Mouse (Mus musculus) small intestine, adult 2 months (tissue): ENCODE measurements around the gene 4930469K13Rik. TPM values are rescaled to one million over a fixed set of nuclear protein-coding genes. Genes with fewer than 3 reads are reported as not detected.

Source experiments
- H3K27ac ChIP-seq: fragments of 200-500 bp; 2 replicates; pipeline ENCODE4 v1.5.1; 2012; ENCODE audit warnings: low read depth, low read length, control low read depth, inconsistent platforms; ENCODE audit not compliant: insufficient read depth
- H3K27me3 ChIP-seq: fragments of 200-500 bp; 2 replicates; pipeline ENCODE4 v1.6.1; 2012; ENCODE audit warnings: mild to moderate bottlenecking, moderate library complexity, low read length, inconsistent platforms; ENCODE audit not compliant: control insufficient read depth, insufficient read depth
- H3K36me3 ChIP-seq: fragments of 200-500 bp; 2 replicates; pipeline ENCODE4 v1.6.1; 2012; ENCODE audit warnings: mild to moderate bottlenecking, low read length, control low read depth, inconsistent platforms; ENCODE audit not compliant: control insufficient read depth, insufficient read depth
- H3K4me1 ChIP-seq: fragments of 200-500 bp; 2 replicates; pipeline ENCODE4 v1.6.1; 2012; ENCODE audit warnings: low read length, inconsistent platforms, mixed read lengths; ENCODE audit not compliant: control insufficient read depth, insufficient read depth, insufficient read length
- H3K4me3 ChIP-seq: fragments of 200-500 bp; 2 replicates; pipeline ENCODE4 v1.5.1; 2012; ENCODE audit warnings: low read depth, mild to moderate bottlenecking, control low read depth, inconsistent platforms, low read length, moderate library complexity
- CTCF ChIP-seq: fragments of 200-500 bp; IDR thresholded peaks from 2 replicates; pipeline ENCODE4 v1.5.1; 2012; ENCODE audit warnings: low read depth, mild to moderate bottlenecking, control low read depth, inconsistent platforms, low read length, moderate library complexity, mixed read lengths; ENCODE audit not compliant: insufficient replicate concordance, insufficient read length; ENCODE audit errors: extremely low read depth
- POLR2A ChIP-seq: fragments of 200-500 bp; IDR thresholded peaks from 2 replicates; pipeline ENCODE4 v1.6.1; 2012; ENCODE audit warnings: low read depth, mild to moderate bottlenecking, control low read depth, inconsistent platforms, low read length, moderate library complexity
- WGBS: fragments of 180-500 bp; shearing (Covaris S2); methylation state at CpG from one replicate; pipeline ENCODE4 v1.1.7; 2018; 5-methylcytosine and 5-hydroxymethylcytosine counted together
- polyA plus RNA-seq: library from polyadenylated mRNA; depleted of rRNA; stranded (reverse); fragments of >200 nt; gene quantifications from 2 replicates; pipeline ENCODE4 v1.2.3, GENCODE M21; 2012

4930469K13Rik gene
- polyA plus RNA-seq, 1 experiment: not detected

- Histone ChIP-seq H3K4me1 (no peaks in the 10 kb centered on the region), H3K27me3 (no peaks in the 10 kb centered on the region), H3K36me3 (no peaks in the 10 kb centered on the region), H3K27ac (no peak overlapping the region), H3K4me3 (no peak overlapping the region)
- WGBS: 56% methylated on average over 8 of the region's 8 CpGs
- no peak for TF ChIP-seq CTCF
- no peak for TF ChIP-seq POLR2A
Observed at GRCm38 (mm10) chr11:33951684-33952625, 146.4 kb downstream of the 4930469K13Rik start.

- Histone ChIP-seq H3K27ac (no peak overlapping the region), H3K36me3 (no peaks in the 10 kb centered on the region), H3K4me3 (no peak overlapping the region), H3K4me1 (no peaks in the 10 kb centered on the region), H3K27me3 (no peaks in the 10 kb centered on the region)
- no peak for TF ChIP-seq POLR2A
- no peak for TF ChIP-seq CTCF
- WGBS: 34% methylated on average over 5 of the region's 5 CpGs
Observed at GRCm38 (mm10) chr11:33951155-33951554, 147.2 kb downstream of the 4930469K13Rik start.

- TF ChIP-seq POLR2A (no peak), CTCF (no peak)
- Histone ChIP-seq H3K4me1 (no peaks in the 10 kb centered on the region), H3K36me3 (no peaks in the 10 kb centered on the region), H3K27ac (no peak overlapping the region), H3K27me3 (no peaks in the 10 kb centered on the region), H3K4me3 (no peak overlapping the region)
- 64% methylated on average over 4 of the region's 4 CpGs for WGBS
Observed at GRCm38 (mm10) chr11:33946501-33946900, 151.9 kb downstream of the 4930469K13Rik start.

GRCm38 (mm10) chr11:33944786-33945328, 153.5 kb downstream of the 4930469K13Rik start:
- 81% methylated on average over 9 of the region's 9 CpGs for whole genome bisulfite sequencing
- Histone ChIP-seq H3K27ac (no peak overlapping the region), H3K4me1 (no peaks in the 10 kb centered on the region), H3K36me3 (no peaks in the 10 kb centered on the region), H3K27me3 (no peaks in the 10 kb centered on the region), H3K4me3 (no peak overlapping the region)
- TF ChIP-seq POLR2A (no peak), CTCF (no peak)

- Histone ChIP-seq H3K27me3 (no peaks in the 10 kb centered on the region), H3K4me3 (no peak overlapping the region), H3K4me1 (no peaks in the 10 kb centered on the region), H3K27ac (no peak overlapping the region), H3K36me3 (no peaks in the 10 kb centered on the region)
- WGBS: 61% methylated on average over 4 of the region's 4 CpGs
- TF ChIP-seq POLR2A: no peak
- TF ChIP-seq CTCF: no peak
Observed at GRCm38 (mm10) chr11:33944067-33944785, 154.1 kb downstream of the 4930469K13Rik start.

- 68% methylated on average over 1 of the region's 1 CpGs for WGBS
- TF ChIP-seq CTCF (no peak), POLR2A (no peak)
Observed at GRCm38 (mm10) chr11:33943565-33943964, 154.8 kb downstream of the 4930469K13Rik start.

GRCm38 (mm10) chr11:33939456-33940113, 158.8 kb downstream of the 4930469K13Rik start:
- H3K27ac ChIP-seq: peak overlapping the region; percentile 46
- H3K36me3 ChIP-seq: no peaks in the 10 kb centered on the region
- WGBS: 51% methylated on average over 4 of the region's 4 CpGs
- TF ChIP-seq CTCF: no peak
- TF ChIP-seq POLR2A: no peak
- H3K4me1 ChIP-seq: no peaks in the 10 kb centered on the region
- no peaks in the 10 kb centered on the region for H3K27me3 ChIP-seq
- H3K4me3 ChIP-seq: no peak overlapping the region

More at GRCm38 (mm10) chr11:33943565-33943964, 154.8 kb downstream of the 4930469K13Rik start:
- Histone ChIP-seq H3K4me1 (no peaks in the 10 kb centered on the region), H3K36me3 (no peaks in the 10 kb centered on the region), H3K27ac (no peak overlapping the region), H3K4me3 (no peak overlapping the region), H3K27me3 (no peaks in the 10 kb centered on the region)
